Mouse (Mus musculus) c-Kit-positive CD71-negative TER-119-negative erythroid progenitor cells, embryonic 14.5 days (primary cell): Measurements from ENCODE around the gene Jak3.

Source experiments
- DNase-seq: peaks from one replicate; pipeline ENCODE4 v3.0.0-alpha.2; 2013; ENCODE audit warnings: low read depth

The Jak3 gene

GRCm38 (mm10) chr8:71676020-71676741 lies at the start of gene Jak3:
Gene Jak3, plus strand, starts transcription at chr8:71676296.
- peak; percentile 53 for DNase-seq

DNA sequence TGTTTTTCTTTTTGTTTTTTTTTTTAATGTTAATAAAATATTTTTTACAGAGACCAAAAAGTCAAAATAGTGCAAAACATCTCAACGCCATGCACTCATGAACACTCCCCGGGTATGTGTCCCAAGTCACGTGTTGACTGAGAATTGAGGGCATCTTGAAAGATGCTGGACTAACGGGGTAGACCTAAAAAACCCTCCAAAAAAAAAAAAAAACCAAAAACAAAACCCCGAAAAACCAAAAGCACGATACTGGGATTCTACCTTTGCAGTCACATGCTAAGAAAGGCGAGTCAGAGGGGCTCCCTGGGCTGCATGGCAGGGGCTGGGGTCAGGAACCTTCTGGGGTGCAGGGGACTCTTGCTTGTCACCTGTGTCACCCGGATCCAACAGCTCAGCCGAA lies 49.3 kb upstream of the Jak3 start:
- DNase-seq = no peak

DNA sequence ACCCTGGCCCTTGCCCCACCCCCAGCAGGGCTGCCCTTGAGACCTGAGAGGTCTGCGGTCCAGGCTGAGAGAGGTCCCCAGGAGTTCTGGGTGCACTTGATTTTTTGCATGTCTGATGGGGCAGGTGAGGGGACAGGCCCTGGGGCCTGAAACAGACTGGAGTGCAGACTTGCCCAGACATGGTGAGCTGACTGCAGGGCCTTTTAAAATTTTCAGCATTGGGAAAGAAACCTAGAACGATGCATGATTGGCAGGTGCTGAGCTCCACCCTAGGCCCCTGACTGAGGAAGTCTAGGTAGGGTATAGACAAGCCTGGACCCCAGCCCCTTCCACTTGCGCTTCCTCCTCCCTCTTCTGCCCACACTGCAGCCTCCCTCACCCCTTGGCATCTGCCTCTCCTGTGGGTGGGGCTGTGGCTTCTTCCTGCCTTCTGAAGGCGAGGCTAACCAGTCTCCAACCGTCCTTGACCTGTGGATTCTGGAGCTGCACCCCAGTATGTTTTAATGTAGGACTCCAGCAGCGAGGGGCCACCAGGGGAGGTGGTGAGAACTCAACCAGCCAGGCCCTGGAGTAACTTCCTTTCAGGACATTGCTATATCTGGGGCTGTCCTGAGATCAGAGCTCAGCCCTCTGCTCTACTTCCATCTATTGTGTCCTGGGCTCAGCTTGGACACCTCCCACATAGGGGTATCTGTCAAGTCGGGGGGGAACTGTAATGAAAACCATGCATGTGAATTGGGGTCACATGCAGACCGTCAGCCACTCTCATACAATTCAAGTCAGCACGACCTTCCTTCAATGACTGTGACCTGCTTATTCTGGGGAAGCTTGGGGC lies 48.6 kb upstream of the Jak3 start:
- no peak for DNase-seq

- no peak for DNase-seq
Measured at GRCm38 (mm10) chr8:71628396-71629095, 47.5 kb upstream of the Jak3 start.

- peak; percentile 86 for DNase-seq
Measured at GRCm38 (mm10) chr8:71629096-71629697, 46.9 kb upstream of the Jak3 start.

DNA sequence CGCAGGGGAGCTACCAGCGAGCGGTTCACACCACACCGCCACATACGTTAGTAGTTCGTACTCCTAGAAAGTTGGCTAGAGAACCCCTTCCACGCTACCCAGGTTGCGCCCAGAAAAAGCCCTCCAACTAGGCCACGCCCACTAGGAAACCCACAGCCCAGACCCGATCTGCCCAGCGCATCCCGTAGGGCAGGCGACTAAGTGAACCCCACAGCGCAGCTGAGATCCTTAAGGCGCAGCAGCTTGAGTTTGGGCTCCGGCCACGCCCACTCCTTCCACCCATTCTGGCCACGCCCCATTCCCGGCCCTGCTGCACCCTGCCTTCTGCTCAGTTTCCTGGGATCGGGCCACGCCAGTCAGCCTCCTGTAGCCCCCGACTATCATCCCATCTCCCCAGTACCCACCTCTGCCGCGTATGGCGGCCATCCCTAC lies 46.3 kb upstream of the Jak3 start:
- DNase-seq = no peak

DNA sequence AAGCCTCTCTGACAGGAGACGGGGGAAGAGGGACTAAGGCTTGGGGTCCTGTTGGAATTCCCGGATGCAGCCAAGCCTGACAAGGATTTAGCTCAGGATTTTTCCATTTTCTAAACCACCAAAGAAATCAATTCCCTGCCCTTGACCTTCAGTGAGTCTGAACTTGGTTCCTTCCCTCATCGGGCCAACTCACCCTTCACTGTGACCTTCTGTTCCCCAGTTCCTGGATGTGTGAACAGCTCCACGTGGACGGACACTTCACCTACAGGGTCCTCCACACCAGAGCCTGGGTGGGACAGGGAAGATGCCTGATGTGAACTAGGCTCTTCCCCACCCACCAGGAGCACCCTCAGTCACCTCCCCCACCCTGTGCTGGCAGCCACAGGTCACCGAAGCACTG lies 45.3 kb upstream of the Jak3 start:
- no peak for DNase-seq

DNA sequence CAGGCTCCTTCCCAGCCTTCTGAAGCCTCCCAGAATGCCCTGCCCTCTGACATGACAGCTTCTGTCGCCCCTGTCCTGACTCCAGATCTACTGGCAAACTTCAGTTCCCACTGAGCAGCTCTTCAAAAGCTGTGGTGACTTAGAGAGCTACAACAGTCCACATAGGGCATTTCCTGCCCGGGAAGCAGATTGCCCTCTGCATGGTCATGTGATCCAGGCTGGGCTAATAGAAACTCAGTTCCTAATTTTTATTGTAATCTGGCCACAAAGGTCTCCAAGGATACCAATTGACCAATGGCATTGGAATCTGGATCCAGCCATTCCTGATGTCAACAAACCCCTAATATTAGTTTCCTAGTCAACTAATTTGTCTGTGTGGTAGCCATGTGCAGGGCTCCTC lies 44.2 kb upstream of the Jak3 start:
- DNase-seq = no peak

DNA sequence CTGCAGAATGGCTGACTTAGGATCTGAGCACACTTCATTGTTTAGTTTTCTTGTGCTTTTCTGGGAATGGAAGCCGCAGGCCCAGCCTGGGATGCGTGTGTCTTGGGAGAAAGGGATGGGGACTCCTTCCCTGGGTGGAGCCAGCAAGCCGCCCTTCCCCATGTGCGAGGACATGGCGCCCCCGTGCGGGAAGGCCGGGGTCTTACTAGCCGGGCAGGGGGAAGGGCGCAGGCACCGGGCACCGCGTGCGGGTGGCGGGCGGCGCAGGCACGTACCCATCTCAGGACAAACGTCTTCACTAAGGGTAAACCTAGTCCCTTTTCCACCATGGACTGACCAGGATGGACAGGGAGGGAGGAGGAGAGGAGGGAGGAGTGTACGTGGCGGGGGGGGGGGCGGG lies 42.9 kb upstream of the Jak3 start:
- DNase-seq = no peak

DNA sequence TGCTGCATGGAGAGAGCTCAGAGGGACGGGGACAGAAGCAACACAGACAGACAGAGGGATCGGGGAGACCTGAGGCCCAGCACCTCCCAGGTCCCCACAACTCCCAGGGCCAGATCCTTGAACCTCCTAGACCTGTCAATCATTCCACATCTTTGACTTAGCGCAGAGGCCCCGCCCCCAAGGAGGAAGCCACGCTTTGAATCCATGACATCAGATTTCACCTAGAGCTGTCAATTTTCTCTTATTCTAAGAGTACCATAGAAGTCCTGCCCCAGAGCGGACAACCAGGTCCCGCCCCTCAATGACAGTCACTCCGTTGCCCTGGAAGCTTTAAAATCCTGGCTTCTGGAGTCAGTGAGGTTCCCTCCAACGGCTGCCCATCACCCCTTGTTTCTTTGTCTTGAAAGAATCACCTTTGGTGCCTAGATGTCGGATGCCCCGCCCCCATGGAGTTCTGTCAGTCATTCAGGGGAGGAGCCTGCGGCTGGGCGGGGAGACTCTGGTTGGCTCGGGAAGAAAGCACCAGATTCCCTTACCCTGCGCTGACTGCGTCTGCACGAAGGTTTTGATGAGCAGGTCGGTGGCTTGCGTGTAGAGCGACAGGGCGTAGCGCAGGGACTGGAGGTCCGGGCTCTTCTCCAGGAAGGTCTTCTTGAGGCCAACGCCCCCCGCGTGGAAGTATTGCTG lies 42.0 kb upstream of the Jak3 start:
- no peak for DNase-seq

- no peak for DNase-seq
Measured at GRCm38 (mm10) chr8:71637149-71638095, 38.7 kb upstream of the Jak3 start.

DNA sequence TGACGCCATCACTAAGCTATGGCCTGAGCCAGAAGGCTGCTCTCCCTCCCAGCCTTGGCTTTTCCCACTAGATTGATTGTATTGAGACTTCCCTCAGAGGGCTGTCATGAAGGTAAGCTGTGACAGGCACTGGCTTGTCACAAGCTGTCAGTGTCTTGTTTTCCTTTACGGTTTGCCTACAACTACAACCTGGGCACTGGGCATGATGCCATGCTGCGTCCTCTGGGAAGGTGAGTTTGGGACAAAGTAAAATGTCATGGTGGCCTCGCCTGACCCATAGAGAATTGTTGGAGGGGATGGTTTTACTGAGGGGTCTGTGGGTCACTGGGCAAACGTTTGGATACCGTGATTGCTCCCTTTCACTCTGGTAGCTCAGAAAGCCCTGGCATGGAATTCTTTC lies 37.8 kb upstream of the Jak3 start:
- no peak for DNase-seq

DNA sequence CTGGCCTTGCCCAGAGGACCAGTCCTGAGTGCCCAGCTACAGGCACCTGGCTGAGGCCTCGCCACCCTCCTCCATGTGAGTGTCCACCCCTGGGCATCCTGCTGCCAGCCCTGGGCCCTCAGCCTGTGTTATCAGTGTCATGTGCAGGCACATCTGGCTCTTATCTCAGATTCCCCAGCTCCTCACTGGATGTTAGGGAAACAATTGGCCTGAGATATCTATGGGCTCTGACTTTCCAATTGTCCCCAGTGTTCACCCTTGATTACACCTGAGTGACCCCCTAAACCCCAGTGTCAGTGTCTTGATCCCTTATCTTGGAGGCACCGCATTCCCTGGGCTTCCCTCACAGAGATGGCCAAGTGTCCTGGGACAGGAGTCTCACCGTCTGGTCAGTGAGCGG lies 36.8 kb upstream of the Jak3 start:
- no peak for DNase-seq

DNA sequence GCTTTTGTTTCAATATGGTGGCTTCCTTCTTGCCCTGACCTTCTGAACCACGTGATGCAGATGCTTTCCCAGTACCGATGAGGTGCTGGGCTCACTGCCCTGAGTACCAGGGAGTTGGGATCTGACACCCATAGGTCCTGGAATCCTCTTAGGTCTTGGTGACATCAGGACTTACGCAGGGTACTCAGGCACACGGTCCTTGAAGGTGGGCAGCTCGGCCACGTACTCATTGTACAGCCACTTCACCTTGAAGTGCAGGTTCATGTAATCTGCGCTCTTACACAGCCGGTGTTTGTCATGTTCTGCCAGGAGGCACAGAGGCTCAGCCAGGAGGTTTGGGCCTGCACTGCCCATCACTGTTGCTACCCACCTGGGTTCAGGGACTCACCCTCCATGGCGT lies 30.6 kb upstream of the Jak3 start:
- DNase-seq = no peak

DNA sequence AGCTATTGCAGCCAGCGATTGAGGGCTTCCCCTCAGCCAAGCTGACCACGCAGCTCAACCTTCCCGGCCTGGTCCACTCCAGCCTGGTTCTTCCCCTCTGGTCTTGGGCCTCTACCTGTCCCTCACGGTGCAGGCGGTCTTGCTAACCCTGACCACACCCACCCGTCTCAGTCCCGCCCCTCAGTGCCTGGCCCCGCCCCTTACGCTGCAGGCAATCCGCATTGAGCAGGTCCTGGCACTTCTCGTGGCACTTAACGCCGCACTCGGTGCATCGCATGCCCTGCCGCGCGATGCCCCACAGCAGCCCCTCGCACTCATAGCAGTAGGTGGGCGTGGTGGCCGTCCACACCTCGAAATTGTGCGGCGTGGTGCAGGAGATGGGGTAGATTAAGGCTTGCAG lies 21.5 kb upstream of the Jak3 start:
- DNase-seq = no peak

DNA sequence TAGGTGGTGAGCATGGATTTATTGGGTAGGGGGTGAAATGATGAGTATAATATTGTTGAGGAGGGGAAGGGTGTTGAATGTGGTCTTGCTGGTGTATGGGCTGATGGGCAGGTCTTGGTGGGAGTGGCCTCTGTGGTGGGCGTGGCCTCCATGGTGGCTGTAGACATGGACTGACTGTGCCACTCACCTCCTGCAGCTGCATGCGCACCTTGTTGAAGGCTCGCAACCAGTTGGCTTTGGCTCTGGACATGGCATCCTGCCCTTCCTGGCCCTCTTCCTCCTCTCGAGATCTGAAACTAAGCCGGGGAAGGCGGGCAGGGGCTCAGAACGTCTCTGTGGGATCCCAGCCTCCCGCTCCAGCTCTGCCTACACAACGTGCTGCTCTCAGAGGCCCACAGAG lies 18.3 kb upstream of the Jak3 start:
- no peak for DNase-seq

GRCm38 (mm10) chr8:71658515-71659049 lies 17.5 kb upstream of the Jak3 start:
- no peak for DNase-seq

- DNase-seq = no peak
Measured at GRCm38 (mm10) chr8:71659751-71660150, 16.3 kb upstream of the Jak3 start.

- DNase-seq = peak; percentile 84
Measured at GRCm38 (mm10) chr8:71660325-71661120, 15.6 kb upstream of the Jak3 start.
